Mouse (Mus musculus): ENCODE data around the gene Mcu. TPM values are rescaled to one million over a fixed set of nuclear protein-coding genes. Genes with fewer than 3 reads are reported as not detected.

The Mcu gene
- polyA plus RNA-seq, 1 experiment: 15.7 TPM

GRCm38 (mm10) chr10:59402899-59403792 lies 213.3 kb downstream of the Mcu start, which contains the start of gene Pla2g12b:
Gene Pla2g12b (plus strand): TSS chr10:59403660.
- Histone ChIP-seq H3K4me3 (ENCODE audit: insufficient read depth, low read depth, low read length) (no peak within 1 kb of the TSS), H3K27ac (replicated peaks; ENCODE audit: low read depth, low read length) (no peak within 1 kb of the TSS), H3K4me1 (ENCODE audit: control insufficient read depth, insufficient read depth, insufficient read length, low read length) (no peaks in the 10 kb centered on the region)

Other genes with a start within 250 kb of the Mcu start
- gene Gm10273, start 221.1 kb downstream of the Mcu start, polyA plus RNA-seq (2012; ENCODE audit: insufficient read depth, insufficient read length, missing spikeins): 157 and 189 TPM in 2 replicates
- not detected in 2 replicates for gene Pla2g12b, start 213.0 kb downstream of the Mcu start, polyA plus RNA-seq (2012; ENCODE audit: insufficient read depth, insufficient read length, missing spikeins)
- gene Oit3, start 174.9 kb downstream of the Mcu start, polyA plus RNA-seq (2012; ENCODE audit: insufficient read depth, insufficient read length, missing spikeins): not detected in 2 replicates
- not detected in 2 replicates for gene Gm10322, start 629 bp downstream of the Mcu start, polyA plus RNA-seq (2012; ENCODE audit: insufficient read depth, insufficient read length, missing spikeins)
- gene Micu1, start 85.8 kb upstream of the Mcu start, polyA plus RNA-seq (2012; ENCODE audit: insufficient read depth, insufficient read length, missing spikeins): 41.8 and 46.8 TPM in 2 replicates

Data from brown adipose tissue, adult 24 weeks (tissue).